Mouse (Mus musculus): ENCODE measurements at regions not wholly inside any gene's neighbourhood (a gene's known extent, or its start where the extent isn't known, plus 50 kb on each side); places are given as distances from the start of the nearest gene placed in this dataset.

GRCm38 (mm10) chr8:102845362-102845761 is 59.9 kb upstream of the Cdh11 start:
- no peak for DNase-seq (ENCODE audit: low read depth, low spot score)

- DNase-seq (ENCODE audit: low read depth, low spot score) = no peak
Observed at GRCm38 (mm10) chr8:102860021-102860420, 74.6 kb upstream of the Cdh11 start.

GRCm38 (mm10) chr8:102899525-102899924 is 114.1 kb upstream of the Cdh11 start:
- DNase-seq (ENCODE audit: low read depth, low spot score) = no peak

GRCm38 (mm10) chr8:102900662-102901061 is 115.2 kb upstream of the Cdh11 start:
- DNase-seq (ENCODE audit: low read depth, low spot score) = no peak

GRCm38 (mm10) chr8:102907444-102907843 is 122.0 kb upstream of the Cdh11 start:
- no peak for DNase-seq (ENCODE audit: low read depth, low spot score)

- no peak for DNase-seq (ENCODE audit: low read depth, low spot score)
Observed at GRCm38 (mm10) chr8:102931342-102931835, 145.9 kb upstream of the Cdh11 start.

GRCm38 (mm10) chr8:102938771-102939170 is 153.3 kb upstream of the Cdh11 start:
- DNase-seq (ENCODE audit: low read depth, low spot score) = no peak

- no peak for DNase-seq (ENCODE audit: low read depth, low spot score)
Observed at GRCm38 (mm10) chr8:102945546-102945945, 160.1 kb upstream of the Cdh11 start.

- peak; percentile 50 for DNase-seq (ENCODE audit: low read depth, low spot score)
Observed at GRCm38 (mm10) chr8:102978161-102978581, 192.7 kb upstream of the Cdh11 start.

- DNase-seq (ENCODE audit: low read depth, low spot score) = no peak
Observed at GRCm38 (mm10) chr8:102983220-102983909, 197.9 kb upstream of the Cdh11 start.

- DNase-seq (ENCODE audit: low read depth, low spot score) = no peak
Observed at GRCm38 (mm10) chr8:102983910-102984225, 198.4 kb upstream of the Cdh11 start.

GRCm38 (mm10) chr8:103007284-103007984 is 222.0 kb upstream of the Cdh11 start:
- DNase-seq (ENCODE audit: low read depth, low spot score) = no peak

GRCm38 (mm10) chr8:103019121-103019520 is 233.7 kb upstream of the Cdh11 start:
- peak; percentile 10 for DNase-seq (ENCODE audit: low read depth, low spot score)

GRCm38 (mm10) chr8:103023237-103023636 is 237.8 kb upstream of the Cdh11 start:
- no peak for DNase-seq (ENCODE audit: low read depth, low spot score)

- DNase-seq (ENCODE audit: low read depth, low spot score) = no peak
Observed at GRCm38 (mm10) chr8:103031708-103032107, 246.3 kb upstream of the Cdh11 start.

- DNase-seq (ENCODE audit: low read depth, low spot score) = no peak
Observed at GRCm38 (mm10) chr8:103033956-103034355, 248.5 kb upstream of the Cdh11 start.

- DNase-seq (ENCODE audit: low read depth, low spot score) = no peak
Observed at GRCm38 (mm10) chr8:103072079-103072635, 286.7 kb upstream of the Cdh11 start.

- DNase-seq (ENCODE audit: low read depth, low spot score) = no peak
Observed at GRCm38 (mm10) chr8:103072646-103073045, 287.2 kb upstream of the Cdh11 start.

GRCm38 (mm10) chr8:103078559-103078958 is 293.1 kb upstream of the Cdh11 start:
- no peak for DNase-seq (ENCODE audit: low read depth, low spot score)

- no peak for DNase-seq (ENCODE audit: low read depth, low spot score)
Observed at GRCm38 (mm10) chr8:103086956-103087482, 301.6 kb upstream of the Cdh11 start.

GRCm38 (mm10) chr8:103096496-103097092 is 311.2 kb upstream of the Cdh11 start:
- DNase-seq (ENCODE audit: low read depth, low spot score) = no peak

GRCm38 (mm10) chr8:103125581-103125980 is 340.1 kb upstream of the Cdh11 start:
- peak; percentile 38 for DNase-seq (ENCODE audit: low read depth, low spot score)

All from skeletal muscle tissue, adult 2 months (tissue).